Mouse (Mus musculus): ENCODE measurements around the gene Ptpn3. TPM values are rescaled to one million over a fixed set of nuclear protein-coding genes. Genes with fewer than 3 reads are reported as not detected.
A peak's percentile ranks its signal among the peaks of the same experiment; 100 is the strongest.

Gene Ptpn3
- polyA plus RNA-seq, 1 experiment from 2014 or later = 3.8 TPM

GRCm38 (mm10) chr4:57156549-57157169 is 145.0 kb downstream of the Ptpn3 start:
- peaks cover 22% of the 10 kb centered on the region for H3K4me1 ChIP-seq (ENCODE audit: control insufficient read depth, insufficient read depth, low read length)
- peak; percentile 65 for DNase-seq (ENCODE audit: low spot score)
- H3K36me3 ChIP-seq (ENCODE audit: control insufficient read depth, insufficient read depth, low read length) = no peaks in the 10 kb centered on the region
- H3K27ac ChIP-seq (replicated peaks; ENCODE audit: low read depth, low read length) = peak overlapping the region; percentile 21
- no peak overlapping the region for H3K4me2 ChIP-seq (ENCODE audit: low read depth, low read length)
- no peaks in the 10 kb centered on the region for H3K9me3 ChIP-seq (ENCODE audit: control insufficient read depth, low read length)
- no peak overlapping the region for H3K9ac ChIP-seq (ENCODE audit: low read depth, low read length)
- 73% methylated on average over 8 of the region's 8 CpGs for WGBS
- H3K4me3 ChIP-seq (ENCODE audit: low read depth, low read length) = no peak overlapping the region
- ATAC-seq (ENCODE audit: low read depth) = peak; percentile 74; the same call in 1 of the 2 replicates
- H3K27me3 ChIP-seq (replicated peaks; ENCODE audit: control insufficient read depth, insufficient read depth, low read length) = no peaks in the 10 kb centered on the region

- WGBS = 31% methylated on average over 8 of the region's 8 CpGs
Observed at GRCm38 (mm10) chr4:57153838-57154237, 147.8 kb downstream of the Ptpn3 start.

GRCm38 (mm10) chr4:57153068-57153835 is 148.4 kb downstream of the Ptpn3 start:
- H3K9ac ChIP-seq (ENCODE audit: low read depth, low read length) = peak overlapping the region; percentile 37
- no peaks in the 10 kb centered on the region for H3K27me3 ChIP-seq (replicated peaks; ENCODE audit: control insufficient read depth, insufficient read depth, low read length)
- DNase-seq (ENCODE audit: low spot score) (peak; percentile 84), ATAC-seq (ENCODE audit: low read depth) (peak; percentile 84)
- H3K4me3 ChIP-seq (ENCODE audit: low read depth, low read length) = no peak overlapping the region
- H3K4me2 ChIP-seq (ENCODE audit: low read depth, low read length) = peak overlapping the region; percentile 40
- peaks cover 22% of the 10 kb centered on the region for H3K4me1 ChIP-seq (ENCODE audit: control insufficient read depth, insufficient read depth, low read length)
- H3K9me3 ChIP-seq (ENCODE audit: control insufficient read depth, low read length) = no peaks in the 10 kb centered on the region
- H3K36me3 ChIP-seq (ENCODE audit: control insufficient read depth, insufficient read depth, low read length) = no peaks in the 10 kb centered on the region
- 5% methylated on average over 9 of the region's 9 CpGs for WGBS
- peak overlapping the region; percentile 63 for H3K27ac ChIP-seq (replicated peaks; ENCODE audit: low read depth, low read length)

More at GRCm38 (mm10) chr4:57153838-57154237, 147.8 kb downstream of the Ptpn3 start:
- H3K27ac ChIP-seq (replicated peaks; ENCODE audit: low read depth, low read length) = peak overlapping the region; percentile 63
- no peaks in the 10 kb centered on the region for H3K9me3 ChIP-seq (ENCODE audit: control insufficient read depth, low read length)
- peak overlapping the region; percentile 37; the same call in 1 of the 2 replicates for H3K9ac ChIP-seq (ENCODE audit: low read depth, low read length)
- no peak overlapping the region for H3K4me3 ChIP-seq (ENCODE audit: low read depth, low read length)
- DNase-seq (ENCODE audit: low spot score) (no peak), ATAC-seq (ENCODE audit: low read depth) (0 out of 2 replicates have a peak, but pooled peaks have one; percentile 10)
- H3K4me2 ChIP-seq (ENCODE audit: low read depth, low read length) = peak overlapping the region; percentile 40
- H3K4me1 ChIP-seq (ENCODE audit: control insufficient read depth, insufficient read depth, low read length) = peaks cover 22% of the 10 kb centered on the region
- no peaks in the 10 kb centered on the region for H3K27me3 ChIP-seq (replicated peaks; ENCODE audit: control insufficient read depth, insufficient read depth, low read length)
- no peaks in the 10 kb centered on the region for H3K36me3 ChIP-seq (ENCODE audit: control insufficient read depth, insufficient read depth, low read length)

GRCm38 (mm10) chr4:57148182-57148581 is 153.5 kb downstream of the Ptpn3 start:
- Histone ChIP-seq H3K9me3 (ENCODE audit: control insufficient read depth, low read length) (no peaks in the 10 kb centered on the region), H3K4me3 (ENCODE audit: low read depth, low read length) (no peak overlapping the region), H3K4me1 (ENCODE audit: control insufficient read depth, insufficient read depth, low read length) (peaks cover 5% of the 10 kb centered on the region; the same call in 1 of the 2 replicates), H3K27ac (replicated peaks; ENCODE audit: low read depth, low read length) (no peak overlapping the region), H3K4me2 (ENCODE audit: low read depth, low read length) (no peak overlapping the region), H3K27me3 (replicated peaks; ENCODE audit: control insufficient read depth, insufficient read depth, low read length) (no peaks in the 10 kb centered on the region), H3K9ac (ENCODE audit: low read depth, low read length) (no peak overlapping the region), H3K36me3 (ENCODE audit: control insufficient read depth, insufficient read depth, low read length) (no peaks in the 10 kb centered on the region)
- DNase-seq (ENCODE audit: low spot score) (no peak), ATAC-seq (ENCODE audit: low read depth) (no peak)
- WGBS = 53% methylated on average over 3 of the region's 3 CpGs

GRCm38 (mm10) chr4:57143026-57143937 is 158.4 kb downstream of the Ptpn3 start, which contains the start of gene Epb41l4b:
Epb41l4b (minus strand) TSS chr4:57143437.
- no peaks in the 10 kb centered on the region for H3K36me3 ChIP-seq (ENCODE audit: control insufficient read depth, insufficient read depth, low read length)
- H3K4me2 ChIP-seq (ENCODE audit: low read depth, low read length) = peak within 1 kb of the TSS; percentile 89
- peaks cover 19% of the 10 kb centered on the region; the same call in 1 of the 2 replicates for H3K27me3 ChIP-seq (replicated peaks; ENCODE audit: control insufficient read depth, insufficient read depth, low read length)
- ATAC-seq (ENCODE audit: low read depth) = peak; percentile 92
- H3K4me3 ChIP-seq (ENCODE audit: low read depth, low read length) = peak within 1 kb of the TSS; percentile 68
- peak; percentile 89 for DNase-seq (ENCODE audit: low spot score)
- peak within 1 kb of the TSS; percentile 55 for H3K27ac ChIP-seq (replicated peaks; ENCODE audit: low read depth, low read length)
- no peaks in the 10 kb centered on the region for H3K4me1 ChIP-seq (ENCODE audit: control insufficient read depth, insufficient read depth, low read length)
- 0% methylated on average over 34 of the region's 142 CpGs for WGBS
- peak within 1 kb of the TSS; percentile 79 for H3K9ac ChIP-seq (ENCODE audit: low read depth, low read length)
- H3K9me3 ChIP-seq (ENCODE audit: control insufficient read depth, low read length) = no peaks in the 10 kb centered on the region

- DNase-seq (ENCODE audit: low spot score) (no peak), ATAC-seq (ENCODE audit: low read depth) (peak; percentile 15)
- WGBS = 2% methylated on average over 14 of the region's 43 CpGs
- H3K27ac ChIP-seq (replicated peaks; ENCODE audit: low read depth, low read length) = no peak overlapping the region
- no peaks in the 10 kb centered on the region for H3K4me1 ChIP-seq (ENCODE audit: control insufficient read depth, insufficient read depth, low read length)
- peak overlapping the region; percentile 89 for H3K4me2 ChIP-seq (ENCODE audit: low read depth, low read length)
- H3K9ac ChIP-seq (ENCODE audit: low read depth, low read length) = peak overlapping the region; percentile 67
- peaks cover 19% of the 10 kb centered on the region; the same call in 1 of the 2 replicates for H3K27me3 ChIP-seq (replicated peaks; ENCODE audit: control insufficient read depth, insufficient read depth, low read length)
- H3K36me3 ChIP-seq (ENCODE audit: control insufficient read depth, insufficient read depth, low read length) = no peaks in the 10 kb centered on the region
- peak overlapping the region; percentile 68 for H3K4me3 ChIP-seq (ENCODE audit: low read depth, low read length)
- H3K9me3 ChIP-seq (ENCODE audit: control insufficient read depth, low read length) = no peaks in the 10 kb centered on the region
Observed at GRCm38 (mm10) chr4:57142374-57143025, 159.1 kb downstream of the Ptpn3 start.

GRCm38 (mm10) chr4:57141908-57142361 is 159.7 kb downstream of the Ptpn3 start:
- 5% methylated on average over 20 of the region's 26 CpGs for WGBS
- DNase-seq (ENCODE audit: low spot score) (no peak), ATAC-seq (ENCODE audit: low read depth) (no peak)
- H3K4me1 ChIP-seq (ENCODE audit: control insufficient read depth, insufficient read depth, low read length) = no peaks in the 10 kb centered on the region
- H3K4me3 ChIP-seq (ENCODE audit: low read depth, low read length) = peak overlapping the region; percentile 68
- no peak overlapping the region for H3K27ac ChIP-seq (replicated peaks; ENCODE audit: low read depth, low read length)
- peak overlapping the region; percentile 67 for H3K9ac ChIP-seq (ENCODE audit: low read depth, low read length)
- no peaks in the 10 kb centered on the region for H3K9me3 ChIP-seq (ENCODE audit: control insufficient read depth, low read length)
- H3K27me3 ChIP-seq (replicated peaks; ENCODE audit: control insufficient read depth, insufficient read depth, low read length) = peaks cover 19% of the 10 kb centered on the region; the same call in 1 of the 2 replicates
- H3K36me3 ChIP-seq (ENCODE audit: control insufficient read depth, insufficient read depth, low read length) = no peaks in the 10 kb centered on the region
- peak overlapping the region; percentile 89 for H3K4me2 ChIP-seq (ENCODE audit: low read depth, low read length)
